8 mouse cellular contexts compared by ENCODE assay signal in genomic region chr4:144930366-144930765, GRCm38 (mm10). TPM values are rescaled to one million over a fixed set of nuclear protein-coding genes. Genes with fewer than 3 reads are reported as not detected.
DNase-seq lines count a peak whose midpoint lies in the region; ATAC-seq and TF ChIP-seq lines count a peak whose summit lies in the region.

No protein-coding gene starts in this region.

- peaks cover 4% of the 10 kb centered on the region for H3K4me1 ChIP-seq in liver, embryonic 16.5 days (ENCODE audit: control insufficient read depth, low read depth, low read length)

- H3K9me3 ChIP-seq in liver, embryonic 16.5 days (replicated peaks; ENCODE audit: control insufficient read depth, low read length): no peaks in the 10 kb centered on the region

- peak overlapping the region; percentile 68 for H3K27ac ChIP-seq in layer of hippocampus, adult 2 months
- no peak overlapping the region for H3K27ac ChIP-seq in liver, embryonic 16.5 days (ENCODE audit: low read length)

- no peak for TF ChIP-seq CTCF in layer of hippocampus, adult 2 months (conservative IDR thresholded peaks at IDR 0.05)

- peak; percentile 31 to 37 for DNase-seq in layer of hippocampus, adult 2 months (ENCODE audit: low spot score in 2 of 2)
- DNase-seq in layer of hippocampus, adult 9-10 months (ENCODE audit: low spot score): no peak
- peak; percentile 21 for DNase-seq in cerebellum, adult 9-11 months
- peak; percentile 87 for DNase-seq in gastrocnemius, postnatal 25 days
- peak; percentile 86 for DNase-seq in kidney, adult 11 months
- peak; percentile 12 for DNase-seq in right cerebral cortex, postnatal 25 days
- DNase-seq in spleen, adult 18-20 months: no peak

- peaks cover 3% of the 10 kb centered on the region; the same call in 1 of the 2 replicates for H3K36me3 ChIP-seq in liver, embryonic 16.5 days (ENCODE audit: control insufficient read depth, insufficient read depth)

- peak; percentile 44 for ATAC-seq in liver, embryonic 16.5 days (ENCODE audit: low read depth)

- no peak overlapping the region for H3K4me3 ChIP-seq in layer of hippocampus, adult 2 months
- H3K4me3 ChIP-seq in liver, embryonic 16.5 days (ENCODE audit: low read depth, low read length): no peak overlapping the region

- no peak overlapping the region for H3K9ac ChIP-seq in liver, embryonic 16.5 days (ENCODE audit: low read depth, low read length)

- no peak overlapping the region for H3K4me2 ChIP-seq in liver, embryonic 16.5 days (ENCODE audit: low read depth, low read length)

- no peaks in the 10 kb centered on the region for H3K27me3 ChIP-seq in liver, embryonic 16.5 days (ENCODE audit: control insufficient read depth, insufficient read depth, low read depth, low read length)

- 17% methylated on average over 10 of the region's 10 CpGs for WGBS in liver, embryonic 16.5 days (ENCODE audit: insufficient replicate concordance)

RNA-seq across cellular contexts. Expression of gene Dhrs3, which starts 37.7 kb away (rescaled TPM):
- total RNA-seq in layer of hippocampus, adult 2 months (2021): 10 to 100 TPM; 26.7 to 29.0 TPM
- 10 to 100 TPM; 33.3 to 44.8 TPM for total RNA-seq in gastrocnemius, postnatal 25 days (2021)
- polyA plus RNA-seq in liver, embryonic 16.5 days (2015; fragmentation: Nextera tagmentation; extraction: Ambion mirVana): 35.3 and 39.2 TPM in 2 replicates

Comparison
In these comparisons a context has a peak if more than half of its experiments do, and no peak if none do; other contexts are left out.
1. DNase-seq: peak in layer of hippocampus, adult 2 months (2 of 2), cerebellum, adult 9-11 months (single experiment), gastrocnemius, postnatal 25 days (single experiment), kidney, adult 11 months (single experiment) and right cerebral cortex, postnatal 25 days (single experiment); none in layer of hippocampus, adult 9-10 months (single experiment) and spleen, adult 18-20 months (0 of 2).